8 mouse cellular contexts compared by ENCODE assay signal in genomic region chr14:43924688-43925403, GRCm38 (mm10). TPM values are rescaled to one million over a fixed set of nuclear protein-coding genes. Genes with fewer than 3 reads are reported as not detected.
DNase-seq lines count a peak whose midpoint lies in the region; ATAC-seq and TF ChIP-seq lines count a peak whose summit lies in the region.
"Not testable (repeated sequence)": the region's sequence is repeated elsewhere in the genome, so short reads cannot be mapped to it uniquely, and the experiment has no call there.
"Had no signal": no experiment of that assay in that cellular context is flagged by ENCODE, and none has a peak within 500 bp of the region (broad histone marks: within the 10 kb centered on the region; RNA-seq: fewer than 3 reads in every experiment).

TSS of gene Gm8113 (plus strand) at chr14:43925390.

- not testable (repeated sequence) for H3K79me2 ChIP-seq in heart, adult 2 months (replicated peaks; ENCODE audit: control insufficient read depth, insufficient read depth, low read length)

- not testable (repeated sequence) for H3K4me1 ChIP-seq in embryonic facial prominence, embryonic 15.5 days; heart, adult 2 months (ENCODE audit: control insufficient read depth, insufficient read depth, low read length); limb, embryonic 10.5 days; midbrain, embryonic 11.5 days (ENCODE audit: control insufficient read depth, insufficient read depth, low read length)

- intact Hi-C loops in heart, adult 2 months (cut with DNase I) = loop anchor here (5.0 kb wide), 1 partner anchor 62 kb away; no protein-coding TSS in a partner anchor

- TF ChIP-seq POLR2A in heart, adult 2 months (IDR thresholded peaks at IDR 0.05; ENCODE audit: insufficient read depth, low read depth, low read length) = not testable (repeated sequence)

- H3K9me3 ChIP-seq in embryonic facial prominence, embryonic 15.5 days (replicated peaks); limb, embryonic 10.5 days (replicated peaks); midbrain, embryonic 11.5 days (ENCODE audit: control insufficient read depth, low read length): not testable (repeated sequence)

- ATAC-seq in embryonic facial prominence, embryonic 15.5 days (ENCODE audit: insufficient number of reproducible peaks, low FRiP score, low TSS enrichment, low read depth) = peak; percentile 79; the same call in 1 of the 2 replicates
- peak; percentile 99 for ATAC-seq in midbrain, embryonic 11.5 days (ENCODE audit: low FRiP score)

- peak; percentile 82 for TF ChIP-seq CTCF in heart, adult 2 months (IDR thresholded peaks at IDR 0.05)

- peak within 1 kb of the TSS; percentile 89 for H3K27ac ChIP-seq in embryonic facial prominence, embryonic 15.5 days (replicated peaks)
- H3K27ac ChIP-seq in heart, adult 2 months = not testable (repeated sequence)
- peak within 1 kb of the TSS; percentile 89 for H3K27ac ChIP-seq in limb, embryonic 10.5 days
- H3K27ac ChIP-seq in midbrain, embryonic 11.5 days (ENCODE audit: low read depth, low read length) = peak within 1 kb of the TSS; percentile 82

- H3K4me3 ChIP-seq in embryonic facial prominence, embryonic 15.5 days (replicated peaks) = peak within 1 kb of the TSS; percentile 55
- H3K4me3 ChIP-seq in heart, adult 2 months = peak within 1 kb of the TSS; percentile 48
- H3K4me3 ChIP-seq in limb, embryonic 10.5 days = peak within 1 kb of the TSS; percentile 53
- peak within 1 kb of the TSS; percentile 37 for H3K4me3 ChIP-seq in midbrain, embryonic 11.5 days (ENCODE audit: low read depth, low read length)

- H3K4me2 ChIP-seq in embryonic facial prominence, embryonic 15.5 days (replicated peaks) = peak within 1 kb of the TSS; percentile 35
- H3K4me2 ChIP-seq in midbrain, embryonic 11.5 days = peak within 1 kb of the TSS; percentile 46

- H3K9ac ChIP-seq in embryonic facial prominence, embryonic 15.5 days = not testable (repeated sequence)
- peak within 1 kb of the TSS; percentile 33 for H3K9ac ChIP-seq in heart, adult 2 months (ENCODE audit: low read depth, low read length)
- H3K9ac ChIP-seq in midbrain, embryonic 11.5 days (ENCODE audit: low read length) = peak within 1 kb of the TSS; percentile 70

- 7% methylated on average over 10 of the region's 10 CpGs for WGBS in embryonic facial prominence, embryonic 15.5 days
- WGBS in heart, adult 2 months = 9% methylated on average over 10 of the region's 10 CpGs
- whole genome bisulfite sequencing in limb, embryonic 10.5 days = 11% methylated on average over 10 of the region's 10 CpGs
- 10% methylated on average over 10 of the region's 10 CpGs for WGBS in midbrain, embryonic 11.5 days

- TF ChIP-seq EP300 in heart, adult 2 months (IDR thresholded peaks at IDR 0.05; ENCODE audit: insufficient read depth, low read depth, low read length) = 0 out of 2 replicates have a peak, but pooled peaks have one; percentile 39

- H3K27me3 ChIP-seq in embryonic facial prominence, embryonic 15.5 days; heart, adult 2 months (ENCODE audit: control insufficient read depth, insufficient read depth, low read length); limb, embryonic 10.5 days (ENCODE audit: low read depth, poor library complexity, severe bottlenecking); midbrain, embryonic 11.5 days (ENCODE audit: control insufficient read depth, insufficient read depth, low read length): not testable (repeated sequence)

- H3K36me3 ChIP-seq in embryonic facial prominence, embryonic 15.5 days; heart, adult 2 months (ENCODE audit: control insufficient read depth, insufficient read depth, low read length); limb, embryonic 10.5 days; midbrain, embryonic 11.5 days (ENCODE audit: control insufficient read depth, insufficient read depth, low read length): not testable (repeated sequence)

- DNase-seq in adrenal gland, postnatal 36 days = peak; percentile 50 to 55
- peak; percentile 50 to 58 for DNase-seq in heart, adult 2 months
- DNase-seq in kidney, adult 8-10 months = peak; percentile 24 to 59
- peak; percentile 86 for DNase-seq in limb, embryonic 10.5 days (ENCODE audit: low spot score)
- peak; percentile 99 for DNase-seq in midbrain, embryonic 11.5 days (ENCODE audit: low spot score, missing footprints)
- peak; percentile 18 for DNase-seq in skeletal muscle tissue, adult 2 months (ENCODE audit: low read depth, low spot score)

RNA-seq across cellular contexts. Expression of gene Gm8113, which starts in this region (rescaled TPM):
- 1 to 10 TPM in 1 of 2 experiments, under 1 TPM in 1; 0.43 to 6.2 TPM for total RNA-seq in adrenal gland, postnatal 36 days (2021)
- polyA plus RNA-seq in embryonic facial prominence, embryonic 15.5 days (2015; fragmentation: Nextera tagmentation; extraction: Ambion mirVana) = 5.5 and 5.9 TPM in 2 replicates
- total RNA-seq in heart, adult 2 months (2021) = 1 to 10 TPM; 3.4 to 4.2 TPM
- 1.7 and 3.3 TPM in 2 replicates for polyA plus RNA-seq in heart, adult 2 months (2012; rRNA removed)
- 10.9 and 13.5 TPM in 2 replicates for polyA plus RNA-seq in limb, embryonic 10.5 days (2016; fragmentation: Nextera tagmentation; extraction: Ambion mirVana)
- polyA plus RNA-seq in midbrain, embryonic 11.5 days (2014; fragmentation: Nextera tagmentation; extraction: Ambion mirVana) = 3.8 and 4.0 TPM in 2 replicates
- total RNA-seq: neutrophil, adult 5-6 weeks had no signal

Comparison
In these comparisons a context has a peak if more than half of its experiments do, and no peak if none do; other contexts are left out.
1. DNase-seq: peak in every context shown above with its lines; median percentile 99 in midbrain, embryonic 11.5 days; 86 in limb, embryonic 10.5 days; 54 in heart, adult 2 months; 52 in adrenal gland, postnatal 36 days; 42 in kidney, adult 8-10 months; 18 in skeletal muscle tissue, adult 2 months.